Mouse (Mus musculus): Measurements from ENCODE around the gene Mnd1. TPM values are rescaled to one million over a fixed set of nuclear protein-coding genes. Genes with fewer than 3 reads are reported as not detected.
A peak's percentile ranks its signal among the peaks of the same experiment; 100 is the strongest.

The Mnd1 gene
- total RNA-seq (2021), result 1 to 10 TPM; 1.4 to 2.2 TPM

DNA sequence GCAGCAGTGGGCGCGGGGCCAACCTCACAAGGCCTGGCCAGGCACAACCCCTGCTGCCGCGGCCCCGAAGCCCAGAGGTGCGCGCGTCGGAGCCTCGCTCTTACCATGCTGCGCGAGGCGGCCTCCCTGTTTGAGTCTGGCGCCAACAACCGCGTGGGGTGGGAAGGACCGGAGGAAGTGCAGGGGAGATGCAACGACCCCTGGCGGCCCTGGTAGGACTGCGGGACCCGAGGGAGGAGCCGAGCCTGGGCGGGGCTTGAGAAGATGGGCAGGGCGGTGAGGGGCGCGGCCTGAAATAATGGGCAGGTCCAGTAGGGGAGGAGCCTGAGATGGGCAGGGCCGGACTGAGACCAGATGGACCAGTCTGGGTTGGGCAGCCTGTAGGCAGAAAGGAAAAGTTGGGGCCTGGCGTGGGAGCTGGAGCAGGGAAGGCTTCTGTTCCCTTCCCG, at the start of gene Mnd1:
Mnd1 (minus strand) TSS at position 229 of the 449 bp plus-strand sequence.
- DNase-seq (ENCODE audit: extremely low spot score in 1 of 2, low spot score in 1 of 2), result peak; percentile 96

DNA sequence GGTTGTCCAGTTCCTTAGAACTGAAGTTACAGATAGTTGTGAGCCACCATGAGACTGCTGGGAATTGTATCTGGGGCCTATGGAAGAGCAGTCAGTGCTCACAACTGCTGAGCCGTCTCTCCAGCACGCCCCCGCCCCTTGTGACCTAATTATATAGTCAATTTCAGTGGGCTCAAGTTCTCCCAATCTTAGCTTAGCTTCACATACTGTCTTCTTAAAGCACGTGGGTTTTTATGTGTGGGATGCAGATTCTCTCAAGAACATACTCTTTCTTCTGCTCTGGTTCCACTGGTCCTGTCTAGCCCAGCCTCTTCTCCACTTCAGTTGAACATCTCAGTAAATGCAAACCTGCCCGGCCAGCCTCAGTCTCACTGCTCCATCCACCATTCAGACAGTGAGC, 49.1 kb upstream of the Mnd1 start:
- no peak for DNase-seq (ENCODE audit: extremely low spot score in 1 of 2, low spot score in 1 of 2)

DNA sequence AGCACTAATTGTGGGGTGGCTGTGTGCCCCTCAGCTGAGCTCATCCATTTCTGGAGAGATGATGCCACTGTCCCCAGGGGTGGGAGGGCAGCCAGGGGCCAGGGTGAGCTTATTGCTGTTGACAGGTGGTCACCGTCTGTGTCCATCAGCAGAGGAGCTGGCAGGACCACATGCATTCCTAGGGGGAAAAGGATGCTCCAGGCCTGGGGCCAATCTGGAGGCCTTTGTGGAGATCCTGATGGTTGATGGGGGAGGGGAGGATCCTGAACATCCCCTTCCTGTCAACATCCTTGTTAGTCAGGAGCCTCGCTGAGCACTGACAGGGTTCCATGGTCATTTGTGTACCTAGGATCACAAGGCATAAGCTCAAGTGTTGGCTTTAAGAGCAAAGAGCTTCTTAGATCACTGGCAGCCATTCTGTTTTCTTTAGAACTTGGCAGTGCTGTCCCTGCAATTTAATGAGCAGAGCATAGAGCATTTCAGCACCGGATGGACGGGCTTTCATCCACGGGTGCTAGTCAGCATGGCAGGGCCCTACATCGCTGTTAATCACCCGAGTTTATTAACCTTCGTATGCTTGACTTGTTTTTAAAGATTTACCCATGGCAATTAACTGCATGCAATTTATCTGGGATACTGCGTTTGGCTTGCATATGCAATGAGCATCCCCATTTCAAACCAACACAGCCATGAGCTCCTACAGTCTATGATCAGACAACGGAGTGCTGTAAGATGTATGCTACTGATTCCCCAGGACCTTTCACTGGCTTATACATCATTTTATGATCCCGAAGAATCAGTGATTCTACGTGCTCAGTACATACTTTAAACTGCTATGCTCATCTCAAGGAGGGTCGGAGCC, 45.2 kb upstream of the Mnd1 start:
- DNase-seq (ENCODE audit: extremely low spot score in 1 of 2, low spot score in 1 of 2), result no peak

DNA sequence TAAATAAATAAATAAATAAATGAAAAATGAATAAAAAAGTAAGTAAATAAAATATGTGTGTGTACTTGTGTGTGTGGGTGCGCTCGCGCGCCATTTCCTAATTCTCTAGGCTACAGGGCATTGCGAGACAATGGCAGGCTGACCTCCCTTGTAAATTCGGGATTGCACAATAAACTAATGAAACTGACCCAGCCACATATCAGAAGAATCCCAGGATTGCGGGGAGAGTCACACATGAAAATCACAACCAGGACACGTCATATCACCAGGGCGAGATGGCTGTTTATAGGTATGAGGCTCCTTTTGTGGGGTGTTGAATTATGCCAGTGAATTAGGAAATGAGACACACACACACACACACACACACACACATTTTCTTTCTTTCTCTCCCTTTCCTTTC, 43.9 kb upstream of the Mnd1 start:
- no peak for DNase-seq (ENCODE audit: extremely low spot score in 1 of 2, low spot score in 1 of 2)

DNA sequence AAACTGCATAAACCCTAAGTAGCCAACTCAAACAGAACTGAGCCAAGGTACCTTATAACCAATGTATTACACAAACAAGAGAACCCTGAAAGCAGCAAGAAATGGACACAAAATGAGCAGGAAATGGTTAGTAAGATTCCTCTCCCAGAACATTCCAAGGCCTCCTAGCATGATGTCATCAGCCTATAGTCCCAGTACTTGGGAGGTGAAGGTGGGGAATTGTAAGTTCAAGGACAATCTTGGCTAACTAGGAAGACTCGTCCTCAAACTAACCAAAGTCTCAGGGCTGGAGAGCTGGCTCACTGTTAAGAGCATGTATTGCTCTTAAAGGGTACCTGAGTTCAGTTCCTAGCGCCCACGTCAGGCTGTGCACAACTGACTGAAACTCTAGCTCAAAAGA, 42.6 kb upstream of the Mnd1 start:
- DNase-seq (ENCODE audit: extremely low spot score in 1 of 2, low spot score in 1 of 2), result no peak

DNA sequence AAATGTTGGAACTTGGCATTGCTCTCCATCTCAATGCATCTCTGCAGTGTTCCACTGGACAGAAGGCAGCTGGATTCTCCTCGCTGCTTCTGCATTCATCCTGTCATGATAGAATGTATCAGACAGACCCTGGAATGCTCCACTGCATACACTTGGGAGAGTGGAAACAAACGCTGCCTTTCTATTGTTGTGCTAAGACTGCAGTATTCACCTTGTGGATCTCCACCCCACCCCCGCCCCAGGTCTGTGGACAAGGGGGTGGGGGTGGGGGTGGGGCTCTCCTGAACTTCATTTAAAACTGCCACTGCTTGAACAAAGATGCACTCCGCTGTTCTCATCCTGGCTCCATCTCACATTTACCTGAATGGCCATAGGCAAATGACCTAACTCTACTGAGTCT, 38.3 kb upstream of the Mnd1 start:
- DNase-seq (ENCODE audit: extremely low spot score in 1 of 2, low spot score in 1 of 2), result no peak

DNA sequence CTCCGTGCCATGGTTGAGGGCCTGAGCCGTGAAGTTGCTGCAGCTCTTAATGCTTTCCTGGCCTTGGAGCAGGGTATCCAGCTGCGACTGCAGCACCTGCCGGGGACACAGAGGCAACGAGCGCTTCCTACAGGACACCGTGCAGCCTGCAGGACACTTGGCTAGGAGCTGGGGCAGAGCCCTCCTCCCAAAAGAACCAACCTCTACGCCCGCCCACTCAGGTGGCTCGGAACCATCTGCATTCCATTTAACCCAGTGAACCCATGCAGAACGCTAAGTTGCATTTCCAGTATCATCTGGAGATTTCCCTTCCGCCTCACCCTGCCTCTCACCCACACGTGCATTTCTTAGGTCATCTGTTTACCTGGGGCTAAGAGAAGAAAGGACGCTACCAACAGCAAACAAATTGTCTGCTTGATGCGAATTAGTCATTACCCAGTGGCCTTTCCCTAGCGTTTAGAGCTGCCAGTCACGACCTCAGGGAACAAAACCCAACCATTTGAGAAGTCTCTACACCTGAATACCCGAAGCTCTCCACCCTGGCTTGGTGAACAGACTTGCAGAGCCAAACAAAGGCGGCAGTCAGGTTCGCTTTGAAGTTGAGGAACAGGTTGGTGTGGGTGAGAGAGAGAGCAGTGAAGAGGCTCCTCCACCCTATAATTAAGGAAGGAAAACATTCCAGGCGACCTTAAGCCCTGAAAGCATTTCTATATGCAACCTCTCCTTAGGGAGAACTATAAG, 35.7 kb upstream of the Mnd1 start:
- DNase-seq (ENCODE audit: extremely low spot score in 1 of 2, low spot score in 1 of 2), result no peak

DNA sequence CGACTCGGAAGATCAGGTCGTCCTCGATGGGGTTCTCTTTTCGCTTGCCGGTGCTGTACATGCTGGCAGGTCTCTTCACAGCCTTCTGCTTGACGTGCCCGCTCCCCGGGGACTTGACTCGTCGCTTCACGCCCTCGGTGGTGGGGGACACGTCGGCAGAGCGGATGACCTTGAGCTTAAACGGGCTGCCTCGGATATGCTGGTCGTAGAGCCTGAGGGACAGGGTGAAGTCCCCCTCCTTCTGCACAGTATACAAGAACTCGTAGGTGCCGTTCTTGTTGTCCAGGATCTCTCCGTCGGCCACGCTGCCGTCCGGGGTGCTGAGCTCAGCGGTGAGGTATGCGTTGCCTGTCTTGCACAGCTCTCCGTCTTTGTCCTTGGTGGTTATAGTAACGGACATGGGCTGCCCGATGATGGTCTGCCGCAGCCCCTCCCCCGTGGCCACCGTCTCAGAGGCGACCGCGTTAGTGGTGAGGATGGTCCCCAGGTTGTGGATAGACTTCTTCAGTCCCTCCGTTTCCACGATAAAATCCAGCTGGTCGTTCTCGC, 35.0 kb upstream of the Mnd1 start:
- no peak for DNase-seq (ENCODE audit: extremely low spot score in 1 of 2, low spot score in 1 of 2)

DNA sequence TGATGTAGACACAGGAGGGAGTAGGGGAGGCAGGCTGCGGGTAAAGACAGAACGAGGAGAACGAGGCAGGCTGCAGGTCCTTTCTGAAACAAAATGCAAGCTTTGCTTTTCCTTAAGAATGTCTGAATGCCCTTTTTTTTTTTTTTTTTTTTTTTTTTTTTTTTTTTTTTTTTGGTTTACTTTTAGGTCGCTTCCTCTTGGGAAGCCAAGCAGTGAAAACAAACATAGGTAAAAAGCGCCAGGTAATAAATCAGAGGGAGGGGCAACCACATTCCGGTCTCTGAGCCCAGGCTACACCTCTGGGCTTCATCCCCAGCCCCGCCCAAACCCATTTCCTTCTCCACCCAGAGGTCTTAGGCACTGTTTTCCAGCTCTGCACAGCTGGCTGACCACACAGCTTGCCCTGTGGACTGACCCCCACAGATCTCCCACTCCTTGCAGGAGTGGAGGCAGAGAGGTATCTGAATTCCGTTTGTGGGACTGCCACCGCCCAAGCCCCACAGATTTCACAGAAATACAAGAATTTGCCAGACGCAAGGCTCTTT, 34.1 kb upstream of the Mnd1 start:
- no peak for DNase-seq (ENCODE audit: extremely low spot score in 1 of 2, low spot score in 1 of 2)

DNA sequence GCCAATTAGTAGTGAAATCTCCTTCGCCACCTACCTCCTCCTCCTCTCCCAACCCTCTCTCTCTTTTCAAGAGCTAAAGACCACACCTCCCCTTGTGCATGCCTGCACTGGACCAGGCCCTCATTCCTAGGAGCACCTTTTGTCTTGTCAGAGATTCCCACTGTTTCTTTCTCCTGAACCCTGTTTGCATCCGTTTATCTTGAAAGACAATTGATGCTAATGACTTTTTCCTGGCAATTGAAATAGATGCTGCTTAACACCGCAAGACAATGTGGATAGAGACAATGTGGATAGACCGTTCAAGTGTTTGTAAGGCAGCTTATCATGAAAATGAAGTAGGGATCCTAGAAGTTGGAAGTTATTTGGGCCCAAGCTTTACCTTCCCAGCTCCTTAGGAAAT, 26.1 kb upstream of the Mnd1 start:
- no peak for DNase-seq (ENCODE audit: extremely low spot score in 1 of 2, low spot score in 1 of 2)

DNA sequence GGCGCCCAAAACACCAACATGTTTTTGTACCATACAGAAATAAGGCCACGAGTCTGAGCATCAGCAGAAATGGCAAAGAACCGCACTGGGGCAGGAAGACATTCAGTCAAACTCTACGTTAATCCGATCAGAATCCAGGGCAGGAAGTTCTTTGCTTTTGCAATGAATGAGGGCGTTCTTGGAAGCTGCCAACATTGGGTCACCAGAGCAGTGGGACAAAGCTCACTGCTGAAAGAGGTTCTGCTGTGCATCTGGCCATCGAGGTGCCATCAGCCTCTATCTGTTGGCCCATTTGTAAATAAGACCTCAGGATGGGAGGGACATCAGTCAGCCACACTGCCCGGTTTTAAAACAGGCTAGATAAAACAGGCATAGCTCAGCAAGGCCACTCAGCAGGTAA, 25.5 kb upstream of the Mnd1 start:
- peak in 1 of 2 experiments; percentile 9 for DNase-seq (ENCODE audit: extremely low spot score in 1 of 2, low spot score in 1 of 2)

DNA sequence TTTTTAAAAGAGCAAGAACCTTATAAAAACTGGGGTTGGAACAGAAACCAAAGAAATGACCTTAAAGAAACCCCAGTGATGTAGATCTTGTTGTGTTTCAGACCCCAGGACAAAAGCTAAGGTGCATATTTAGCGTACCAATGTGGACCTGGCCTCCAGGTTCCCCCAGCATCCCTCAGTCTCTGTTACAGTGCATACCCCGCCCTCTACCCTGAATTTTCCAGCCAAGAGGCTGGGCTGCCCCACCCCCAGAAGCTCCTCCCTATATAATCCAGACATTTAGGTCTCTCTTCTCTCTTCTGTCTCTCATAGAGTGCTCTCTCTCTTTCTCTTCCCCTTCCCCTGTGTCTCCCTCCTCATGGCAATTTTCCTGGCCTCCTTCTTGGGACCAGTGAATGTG, 24.7 kb upstream of the Mnd1 start:
- DNase-seq (ENCODE audit: extremely low spot score in 1 of 2, low spot score in 1 of 2), result peak in 1 of 2 experiments; percentile 5

DNA sequence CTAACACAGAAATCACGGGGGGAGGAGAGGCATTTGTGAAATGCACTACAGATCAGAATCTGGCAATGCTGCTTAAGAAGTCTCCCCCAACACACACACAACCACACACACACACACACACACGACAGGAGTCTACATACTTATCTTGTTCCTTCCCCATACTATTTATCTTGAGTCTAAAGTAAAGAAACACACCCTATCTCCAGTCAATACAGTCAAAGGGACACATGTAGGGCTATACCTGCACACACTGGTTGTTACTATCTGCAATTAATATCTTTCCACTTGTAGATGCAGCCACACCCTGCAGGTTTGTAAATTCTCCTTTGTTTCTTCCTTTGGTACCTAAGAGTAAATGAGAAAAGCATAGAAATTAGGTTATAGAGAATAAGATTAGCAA, 22.2 kb upstream of the Mnd1 start:
- no peak for DNase-seq (ENCODE audit: extremely low spot score in 1 of 2, low spot score in 1 of 2)

DNA sequence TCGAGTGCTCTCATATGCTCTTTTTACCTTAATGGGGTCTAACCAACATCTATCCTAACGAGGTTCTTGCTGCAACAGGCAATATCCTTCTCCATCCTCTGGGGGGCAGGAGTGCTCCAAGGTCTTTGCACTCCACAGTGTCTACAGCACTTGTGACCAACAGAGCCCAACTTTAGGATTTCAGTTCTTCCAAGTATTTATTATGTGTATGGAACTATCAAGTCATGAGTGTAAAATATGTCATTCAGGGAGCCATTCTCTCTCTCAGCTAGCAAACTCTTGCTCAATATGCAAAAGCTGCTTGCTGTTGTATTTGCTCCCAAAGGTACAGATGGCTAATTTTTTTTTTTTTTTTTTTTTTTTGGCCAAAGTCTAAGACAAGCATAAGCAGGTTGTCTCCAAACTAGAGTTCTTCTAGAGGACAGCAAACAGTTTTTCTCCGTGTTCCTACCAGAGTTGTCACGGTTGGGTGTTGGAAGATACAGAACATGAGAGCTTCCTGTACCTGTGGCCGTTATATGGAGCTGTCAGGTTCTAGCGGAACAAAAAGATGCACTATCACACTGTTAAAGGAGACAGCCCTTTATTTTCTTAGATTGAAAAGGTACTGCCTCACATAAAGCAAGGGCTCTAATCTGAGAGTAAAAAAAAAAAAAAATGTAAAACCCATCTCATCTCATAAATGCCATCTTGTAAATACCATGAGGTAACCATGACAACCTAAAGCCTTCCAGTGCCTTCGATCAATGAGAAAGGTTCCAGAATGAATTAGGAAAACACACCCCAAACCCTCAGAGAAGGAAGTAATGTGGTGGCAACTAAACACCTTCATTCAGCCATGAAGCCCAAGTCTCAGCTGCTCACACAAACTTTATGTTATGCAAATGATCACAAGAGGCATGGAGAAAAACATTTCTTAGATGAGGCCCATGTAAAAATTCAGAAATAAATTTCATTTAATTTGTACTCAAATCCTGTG, 20.0 kb upstream of the Mnd1 start:
- DNase-seq (ENCODE audit: extremely low spot score in 1 of 2, low spot score in 1 of 2), result peak in 1 of 2 experiments; percentile 71

DNA sequence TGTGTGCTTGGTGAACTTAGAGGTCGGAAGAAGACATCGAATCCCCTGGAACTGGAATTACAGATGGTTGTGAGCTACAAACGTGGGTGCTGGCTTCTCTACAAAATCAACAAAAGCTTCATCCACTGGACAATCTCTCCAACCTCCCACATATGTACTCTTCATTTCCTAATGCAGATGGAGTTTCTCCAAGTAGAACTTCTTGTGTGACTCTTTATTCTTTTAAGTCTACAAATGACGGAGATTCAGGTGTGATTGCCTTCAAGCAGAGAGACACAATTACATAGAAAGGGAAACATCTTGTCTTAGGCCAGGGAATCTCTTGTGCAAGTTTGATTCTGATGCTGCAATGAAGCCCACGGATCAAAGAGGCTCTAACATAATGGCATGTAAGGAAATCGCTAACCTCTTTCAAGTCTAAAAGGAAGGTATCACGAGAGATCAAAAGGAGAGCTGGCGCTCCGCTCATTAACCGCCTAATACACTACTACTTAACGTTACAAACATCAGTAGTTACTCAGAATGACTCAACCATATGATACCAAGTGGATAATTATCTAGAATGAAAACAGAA, 18.1 kb upstream of the Mnd1 start, which contains the start of gene Gm6525:
Gm6525 (plus strand) TSS at position 524 of the 574 bp plus-strand sequence.
- DNase-seq (ENCODE audit: extremely low spot score in 1 of 2, low spot score in 1 of 2), result no peak

DNA sequence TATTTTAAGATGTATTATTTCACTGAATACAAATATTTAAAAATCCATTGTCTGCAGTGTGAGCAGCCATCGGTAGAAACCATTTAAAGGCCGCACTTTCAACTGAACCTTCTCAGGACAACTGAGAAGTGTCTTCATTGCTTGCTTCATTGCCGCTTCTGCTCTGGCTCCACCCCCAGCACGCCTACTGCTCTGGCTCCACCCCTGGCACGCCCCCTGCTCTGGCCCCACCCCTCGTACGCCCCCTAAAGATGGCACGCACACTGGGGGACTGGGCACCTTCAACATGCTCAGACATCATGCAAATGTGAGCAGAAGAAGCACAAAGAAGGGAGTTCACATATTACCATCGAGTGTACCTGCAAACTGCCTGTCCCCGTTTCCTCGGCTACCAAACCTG, 16.8 kb upstream of the Mnd1 start:
- no peak for DNase-seq (ENCODE audit: extremely low spot score in 1 of 2, low spot score in 1 of 2)

DNA sequence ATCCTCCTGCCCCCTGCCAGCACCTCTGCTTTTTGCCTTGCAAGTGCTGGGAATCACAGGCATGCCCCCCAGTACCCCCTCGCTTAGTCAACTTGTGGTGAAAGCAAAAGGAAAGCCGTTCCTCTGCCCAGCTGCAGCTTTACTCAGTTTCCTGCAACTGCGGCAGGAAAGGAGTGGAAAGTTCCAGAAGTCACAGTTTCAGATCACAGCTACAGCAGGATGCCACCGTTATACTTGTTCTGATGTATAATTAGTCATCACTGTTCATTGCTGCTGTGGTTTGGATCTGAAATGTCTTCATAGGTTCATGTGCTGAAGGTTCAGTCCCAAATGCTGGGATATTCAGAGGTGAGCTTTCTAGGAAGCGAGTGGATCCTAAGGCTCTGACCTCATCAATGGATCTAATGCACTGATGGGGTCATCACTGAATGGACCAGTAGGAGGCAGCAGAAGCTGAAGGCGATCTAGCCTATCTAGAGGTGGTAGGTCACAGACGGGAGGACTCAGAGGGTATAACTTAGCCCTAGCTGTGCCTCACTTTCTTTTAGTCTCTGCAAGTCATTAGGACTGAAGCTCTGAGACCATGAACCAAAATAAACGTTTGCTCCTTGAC, 13.9 kb upstream of the Mnd1 start:
- DNase-seq (ENCODE audit: extremely low spot score in 1 of 2, low spot score in 1 of 2), result peak in 1 of 2 experiments; percentile 2

DNA sequence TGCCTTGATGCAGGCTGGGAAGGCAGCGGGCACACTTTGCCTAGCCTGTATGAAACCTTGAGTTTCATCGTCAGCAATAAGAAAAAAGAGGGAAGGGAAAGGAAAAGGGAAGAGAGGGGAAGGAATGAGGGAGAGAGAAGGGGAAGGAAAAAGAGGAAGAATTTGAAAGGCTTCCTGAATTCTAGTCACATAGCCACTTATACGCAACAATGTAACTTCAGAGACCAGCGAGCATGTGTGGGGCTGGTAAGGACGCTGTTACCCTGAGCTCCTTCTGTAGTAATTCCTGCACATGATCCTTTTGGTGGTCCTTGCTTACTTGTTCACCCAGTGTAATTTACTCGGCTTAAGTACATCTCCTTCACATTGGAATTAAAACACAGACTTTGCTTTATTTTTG, 13.4 kb upstream of the Mnd1 start:
- DNase-seq (ENCODE audit: extremely low spot score in 1 of 2, low spot score in 1 of 2), result peak in 1 of 2 experiments; percentile 1

DNA sequence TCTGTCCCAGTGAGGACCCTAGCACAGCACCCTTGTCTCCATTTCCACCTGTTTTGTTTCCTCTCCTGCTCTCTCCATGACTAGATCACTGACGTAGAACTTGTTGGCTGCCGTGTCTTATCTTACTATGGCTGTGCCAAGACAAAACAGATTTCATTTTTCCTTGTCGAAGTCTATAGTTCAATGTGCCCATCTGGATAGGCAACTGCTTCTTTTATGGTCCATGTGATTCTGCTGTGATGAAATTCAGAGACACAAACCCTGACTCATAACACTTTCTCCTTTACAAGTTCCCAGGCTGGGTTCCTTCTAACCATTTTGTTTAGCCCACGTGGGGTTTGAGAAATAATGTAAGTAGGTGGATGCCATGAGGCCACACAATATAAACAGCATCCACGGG, 10.5 kb upstream of the Mnd1 start:
- DNase-seq (ENCODE audit: extremely low spot score in 1 of 2, low spot score in 1 of 2), result no peak

Measured in layer of hippocampus, postnatal 25 days (tissue).